Mouse (Mus musculus) C2C12 (cell line): Measurements from ENCODE around the gene Hmga2.

Source experiments
- CEBPB ChIP-seq: IDR thresholded peaks from one replicate; pipeline ENCODE4 v1.6.1; 2011; ENCODE audit warnings: low read depth, mild to moderate bottlenecking, control low read depth, moderate library complexity
- CTCF ChIP-seq: IDR thresholded peaks from one replicate; pipeline ENCODE4 v1.5.1; 2011; ENCODE audit not compliant: control insufficient read depth, insufficient read depth, insufficient read length
- MAX ChIP-seq: IDR thresholded peaks from one replicate; pipeline ENCODE4 v1.6.1; 2011; ENCODE audit warnings: mild to moderate bottlenecking, control low read depth
- MYOD1 ChIP-seq: IDR thresholded peaks from one replicate; pipeline ENCODE4 v1.6.1; 2011; ENCODE audit warnings: low read depth; ENCODE audit not compliant: control insufficient read depth, insufficient read length
- USF1 ChIP-seq: IDR thresholded peaks from one replicate; pipeline ENCODE4 v1.6.1; 2011; ENCODE audit warnings: low read depth, mild to moderate bottlenecking, control low read depth, moderate library complexity

DNA sequence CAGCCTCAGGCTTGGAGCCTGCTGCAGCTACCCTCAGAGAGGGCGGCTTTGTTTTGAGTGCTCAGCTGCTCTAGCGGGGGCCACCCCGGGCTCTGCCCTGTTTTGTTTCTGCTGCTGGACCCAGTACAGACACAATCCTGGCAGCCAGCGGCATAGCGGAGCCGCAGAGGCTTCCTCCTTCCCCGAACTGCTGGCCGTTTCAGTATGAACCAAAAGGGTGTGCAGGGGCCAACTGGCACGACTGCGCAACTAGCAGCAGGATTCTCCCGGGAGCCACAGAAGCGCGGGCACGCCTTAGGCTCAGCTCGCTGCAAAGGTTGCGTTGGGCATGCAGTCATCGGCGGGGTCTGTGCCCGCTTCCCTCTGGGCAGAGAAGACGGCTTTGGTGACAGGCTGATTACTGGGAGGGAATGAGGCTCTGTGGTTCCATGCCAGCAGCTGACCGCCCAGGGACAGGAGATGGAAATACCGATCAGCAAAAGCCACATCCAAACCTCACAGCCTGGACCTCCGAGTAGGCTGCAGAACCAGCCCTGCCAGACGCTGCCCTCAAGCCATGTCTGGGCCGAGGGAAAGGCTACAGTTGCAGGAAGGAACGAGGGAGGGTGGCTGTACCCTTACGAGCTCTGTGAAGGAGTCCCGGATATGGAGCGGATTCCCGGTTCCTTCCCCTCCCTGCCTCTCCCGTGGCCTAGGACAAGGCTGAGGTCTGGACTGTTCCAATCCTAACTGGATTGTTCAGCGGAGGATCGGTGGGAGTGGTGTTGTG is 47.7 kb downstream of the Hmga2 start:
- TF ChIP-seq CTCF: no peak
- no peak for TF ChIP-seq CEBPB
- no peak for TF ChIP-seq MYOD1
- no peak for TF ChIP-seq USF1
- no peak for TF ChIP-seq MAX
